Mouse (Mus musculus): ENCODE results near the gene Zfp872. TPM values are rescaled to one million over a fixed set of nuclear protein-coding genes. Genes with fewer than 3 reads are reported as not detected.

The Zfp872 gene
- total RNA-seq, 2 experiments from 2014 or later = not detected

Other genes starting within 250 kb of the Zfp872 start
- 1 to 10 TPM; 1.4 to 2.2 TPM for gene Swsap1, start 232.3 kb upstream of the Zfp872 start, total RNA-seq (2021)
- under 1 TPM; 0.23 to 0.59 TPM for gene Epor, start 224.6 kb upstream of the Zfp872 start, total RNA-seq (2021)
- gene Rgl3, start 198.6 kb upstream of the Zfp872 start, total RNA-seq (2021) = under 1 TPM; 0.28 to 0.42 TPM
- under 1 TPM in 1 of 2 experiments, not detected in 1; 0.25 TPM for gene Ccdc151, start 185.5 kb upstream of the Zfp872 start, total RNA-seq (2021)
- 10 to 100 TPM; 27.4 to 27.6 TPM for gene Prkcsh, start 185.3 kb upstream of the Zfp872 start, total RNA-seq (2021)
- under 1 TPM in 1 of 2 experiments, not detected in 1; 0.26 TPM for gene Elavl3, start 136.1 kb upstream of the Zfp872 start, total RNA-seq (2021)
- not detected for gene Gm49318, start 116.8 kb upstream of the Zfp872 start, total RNA-seq (2021)
- gene Zfp653, start 116.7 kb upstream of the Zfp872 start, total RNA-seq (2021) = 1 to 10 TPM; 2.9 to 3.8 TPM
- 10 to 100 TPM; 82.2 to 86.9 TPM for gene Ecsit, start 102.7 kb upstream of the Zfp872 start, total RNA-seq (2021)
- 1 to 10 TPM; 1.4 to 2.1 TPM for gene Cnn1, start 88.9 kb upstream of the Zfp872 start, total RNA-seq (2021)
- 10 to 100 TPM; 32.5 to 35.3 TPM for gene Elof1, start 70.9 kb upstream of the Zfp872 start, total RNA-seq (2021)
- gene Acp5, start 52.4 kb upstream of the Zfp872 start, total RNA-seq (2021) = 1 to 10 TPM; 1.1 to 2.9 TPM
- gene Pigyl, start 31.2 kb upstream of the Zfp872 start, total RNA-seq (2021) = 10 to 100 TPM; 29.4 to 31.2 TPM
- gene Zfp809, start 37.6 kb downstream of the Zfp872 start, total RNA-seq (2021) = 1 to 10 TPM; 5.9 to 6.7 TPM
- gene Zfp599, start 71.8 kb downstream of the Zfp872 start, total RNA-seq (2021) = not detected
- under 1 TPM; 0.69 to 0.72 TPM for gene Zfp810, start 119.6 kb downstream of the Zfp872 start, total RNA-seq (2021)
- gene Anln, start 201.1 kb downstream of the Zfp872 start, total RNA-seq (2021) = 1 to 10 TPM in 1 of 2 experiments, under 1 TPM in 1; 0.96 to 1.6 TPM
- under 1 TPM; 0.13 to 0.20 TPM for gene 9530077C05Rik, start 223.4 kb downstream of the Zfp872 start, total RNA-seq (2021)